In the genomic region with DNA sequence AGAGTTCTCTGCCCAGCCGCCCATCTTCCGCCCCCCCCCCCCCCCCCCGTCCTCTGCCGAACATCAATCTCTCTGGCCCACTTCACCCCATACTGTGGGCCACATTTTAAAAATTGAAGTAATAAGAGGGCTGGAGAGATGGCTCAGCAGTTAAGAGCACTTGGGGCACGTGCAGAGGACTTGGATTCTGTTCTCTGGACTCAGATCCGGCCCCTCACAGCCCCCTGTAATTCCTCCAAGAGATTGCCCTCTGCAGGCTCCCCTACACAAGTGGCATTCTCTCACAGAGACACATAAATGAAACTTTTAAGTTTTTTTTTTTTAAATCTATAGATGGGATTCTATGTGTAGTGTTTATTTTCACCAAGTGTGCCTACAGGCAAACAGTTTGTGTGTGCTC, we compare ENCODE assay signal across 7 mouse cellular contexts. TPM values are rescaled to one million over a fixed set of nuclear protein-coding genes. Genes with fewer than 3 reads are reported as not detected.
DNase-seq lines count a peak whose midpoint lies in the region; ATAC-seq and TF ChIP-seq lines count a peak whose summit lies in the region.

No protein-coding gene starts in this region.

- 11% methylated on average over 6 of the region's 6 CpGs for WGBS in forebrain, embryonic 12.5 days
- 37% methylated on average over 6 of the region's 6 CpGs for WGBS in limb, embryonic 10.5 days
- 10% methylated on average over 6 of the region's 6 CpGs for WGBS in neural tube, embryonic 14.5 days

- peaks cover 98% of the 10 kb centered on the region for H3K4me1 ChIP-seq in forebrain, embryonic 12.5 days
- peaks cover 96% of the 10 kb centered on the region for H3K4me1 ChIP-seq in limb, embryonic 10.5 days
- H3K4me1 ChIP-seq in neural tube, embryonic 14.5 days (ENCODE audit: control insufficient read depth, insufficient read depth, low read length) = peaks cover 56% of the 10 kb centered on the region

- H3K27me3 ChIP-seq in forebrain, embryonic 12.5 days = no peaks in the 10 kb centered on the region
- no peaks in the 10 kb centered on the region for H3K27me3 ChIP-seq in limb, embryonic 10.5 days (ENCODE audit: low read depth, poor library complexity, severe bottlenecking)
- no peaks in the 10 kb centered on the region for H3K27me3 ChIP-seq in neural tube, embryonic 14.5 days (ENCODE audit: control insufficient read depth, insufficient read depth, low read length)

- no peak; the same call in 1 of the 2 replicates for TF ChIP-seq CTCF in layer of hippocampus, adult 2 months (conservative IDR thresholded peaks at IDR 0.05)

- peak overlapping the region; percentile 56 for H3K9ac ChIP-seq in forebrain, embryonic 12.5 days
- H3K9ac ChIP-seq in neural tube, embryonic 14.5 days (replicated peaks; ENCODE audit: low read depth, low read length) = peak overlapping the region; percentile 52; the same call in 1 of the 2 replicates

- no peaks in the 10 kb centered on the region for H3K9me3 ChIP-seq in forebrain, embryonic 12.5 days
- no peaks in the 10 kb centered on the region for H3K9me3 ChIP-seq in limb, embryonic 10.5 days (replicated peaks)
- no peaks in the 10 kb centered on the region for H3K9me3 ChIP-seq in neural tube, embryonic 14.5 days (ENCODE audit: control insufficient read depth, low read length)

- peak overlapping the region; percentile 94 for H3K27ac ChIP-seq in layer of hippocampus, adult 2 months
- H3K27ac ChIP-seq in forebrain, embryonic 12.5 days = peak overlapping the region; percentile 88
- H3K27ac ChIP-seq in limb, embryonic 10.5 days = peak overlapping the region; percentile 81
- peak overlapping the region; percentile 80 for H3K27ac ChIP-seq in neural tube, embryonic 14.5 days (ENCODE audit: low read depth, low read length)

- no peak overlapping the region for H3K4me3 ChIP-seq in layer of hippocampus, adult 2 months
- H3K4me3 ChIP-seq in forebrain, embryonic 12.5 days (replicated peaks) = peak overlapping the region; percentile 27
- H3K4me3 ChIP-seq in limb, embryonic 10.5 days = peak overlapping the region; percentile 39
- no peak overlapping the region for H3K4me3 ChIP-seq in neural tube, embryonic 14.5 days (ENCODE audit: low read depth, low read length)

- no peak for ATAC-seq in forebrain, embryonic 12.5 days (ENCODE audit: low FRiP score)
- no peak for ATAC-seq in neural tube, embryonic 14.5 days (ENCODE audit: low read depth)

- H3K36me3 ChIP-seq in forebrain, embryonic 12.5 days (replicated peaks) = peaks cover 5% of the 10 kb centered on the region
- H3K36me3 ChIP-seq in limb, embryonic 10.5 days = peaks cover 34% of the 10 kb centered on the region
- no peaks in the 10 kb centered on the region for H3K36me3 ChIP-seq in neural tube, embryonic 14.5 days (ENCODE audit: control insufficient read depth, insufficient read depth, low read length)

- peak overlapping the region; percentile 56 for H3K4me2 ChIP-seq in forebrain, embryonic 12.5 days
- H3K4me2 ChIP-seq in neural tube, embryonic 14.5 days (ENCODE audit: low read depth, low read length) = peak overlapping the region; percentile 66

- no peak for DNase-seq in layer of hippocampus, adult 2 months (ENCODE audit: low spot score in 2 of 2)
- DNase-seq in layer of hippocampus, adult 11-12 months (ENCODE audit: low spot score) = no peak
- DNase-seq in limb, embryonic 10.5 days (ENCODE audit: low spot score) = no peak
- no peak for DNase-seq in left cerebral cortex, adult 8-10 months (ENCODE audit: low spot score in 2 of 2)
- DNase-seq in retina, embryonic 14.5 days (ENCODE audit: low spot score) = no peak

RNA-seq across cellular contexts. Expression of a gene that starts 23.1 kb away (rescaled TPM):
- 100 to 1,000 TPM; 350 to 351 TPM for total RNA-seq in layer of hippocampus, adult 2 months (2021)
- polyA plus RNA-seq in forebrain, embryonic 12.5 days (2016; fragmentation: Nextera tagmentation; extraction: Ambion mirVana) = 203 and 223 TPM in 2 replicates
- 240 and 246 TPM in 2 replicates for polyA plus RNA-seq in limb, embryonic 10.5 days (2016; fragmentation: Nextera tagmentation; extraction: Ambion mirVana)
- 69.7 and 77.4 TPM in 2 replicates for polyA plus RNA-seq in neural tube, embryonic 14.5 days (2014; fragmentation: Nextera tagmentation; extraction: Ambion mirVana)
- total RNA-seq in left cerebral cortex, adult 8-10 months (2022) = 100 to 1,000 TPM; 280 to 364 (median 327) TPM

Comparison
In these comparisons a context has a peak if more than half of its experiments do, and no peak if none do; other contexts are left out.
1. H3K4me3 ChIP-seq: peak in forebrain, embryonic 12.5 days (single experiment) and limb, embryonic 10.5 days (single experiment); none in layer of hippocampus, adult 2 months (single experiment) and neural tube, embryonic 14.5 days (single experiment).
2. Peak in every context shown above with its lines, with median percentiles within 50 percentile points of each other: H3K27ac ChIP-seq.